Mouse (Mus musculus): Measurements from ENCODE around the gene Nsd2.

The Nsd2 gene

GRCm38 (mm10) chr5:33819876-33820732, at the start of gene Nsd2:
Gene Nsd2 (plus strand): TSS chr5:33820725.
- peak; percentile 92 for DNase-seq (ENCODE audit: low read depth, low spot score)

DNA sequence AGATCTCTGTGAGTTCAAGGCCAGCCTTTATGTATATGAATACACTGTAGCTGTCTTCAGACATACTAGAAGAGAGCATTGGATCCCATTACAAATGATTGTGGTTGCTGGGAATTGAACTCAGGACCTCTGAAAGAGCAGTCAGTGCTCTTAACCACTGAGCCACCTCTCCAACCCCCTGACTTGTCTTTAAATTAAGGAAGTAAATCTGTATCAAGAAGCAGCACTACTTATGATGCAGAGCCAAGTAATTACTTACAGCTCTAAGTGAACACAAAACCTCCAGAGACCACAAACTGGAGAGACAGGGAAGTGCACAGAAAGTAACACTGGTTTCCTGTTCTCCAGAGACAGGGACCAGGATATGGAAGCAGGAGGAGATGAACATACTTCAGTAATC, 43.3 kb upstream of the Nsd2 start:
- DNase-seq (ENCODE audit: low read depth, low spot score): no peak

DNA sequence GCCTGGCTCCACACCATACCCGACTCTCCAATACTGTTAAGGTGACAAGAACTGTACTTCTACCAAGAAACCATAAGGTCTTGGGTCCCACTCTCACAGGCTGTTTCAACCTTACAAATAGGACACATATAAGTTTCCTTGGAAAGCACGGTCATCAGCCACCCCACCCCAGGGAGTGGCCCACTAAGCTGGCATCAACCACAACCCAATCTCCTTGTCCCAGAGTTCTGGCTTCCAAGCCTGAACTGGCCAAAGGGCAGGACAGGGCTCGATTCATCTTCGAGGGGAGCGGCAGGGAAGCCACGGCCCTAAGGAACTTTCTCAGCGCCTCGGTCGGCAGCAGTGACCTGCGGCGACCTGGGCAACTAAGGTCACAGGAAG, 38.6 kb upstream of the Nsd2 start:
- no peak for DNase-seq (ENCODE audit: low read depth, low spot score)

GRCm38 (mm10) chr5:33782345-33782998, 38.1 kb upstream of the Nsd2 start, which contains the start of gene Letm1:
Gene Letm1 (minus strand): TSS chr5:33782817.
- peak; percentile 93 for DNase-seq (ENCODE audit: low read depth, low spot score)

- no peak for DNase-seq (ENCODE audit: low read depth, low spot score)
Observed at GRCm38 (mm10) chr5:33782999-33783390, 37.5 kb upstream of the Nsd2 start.

DNA sequence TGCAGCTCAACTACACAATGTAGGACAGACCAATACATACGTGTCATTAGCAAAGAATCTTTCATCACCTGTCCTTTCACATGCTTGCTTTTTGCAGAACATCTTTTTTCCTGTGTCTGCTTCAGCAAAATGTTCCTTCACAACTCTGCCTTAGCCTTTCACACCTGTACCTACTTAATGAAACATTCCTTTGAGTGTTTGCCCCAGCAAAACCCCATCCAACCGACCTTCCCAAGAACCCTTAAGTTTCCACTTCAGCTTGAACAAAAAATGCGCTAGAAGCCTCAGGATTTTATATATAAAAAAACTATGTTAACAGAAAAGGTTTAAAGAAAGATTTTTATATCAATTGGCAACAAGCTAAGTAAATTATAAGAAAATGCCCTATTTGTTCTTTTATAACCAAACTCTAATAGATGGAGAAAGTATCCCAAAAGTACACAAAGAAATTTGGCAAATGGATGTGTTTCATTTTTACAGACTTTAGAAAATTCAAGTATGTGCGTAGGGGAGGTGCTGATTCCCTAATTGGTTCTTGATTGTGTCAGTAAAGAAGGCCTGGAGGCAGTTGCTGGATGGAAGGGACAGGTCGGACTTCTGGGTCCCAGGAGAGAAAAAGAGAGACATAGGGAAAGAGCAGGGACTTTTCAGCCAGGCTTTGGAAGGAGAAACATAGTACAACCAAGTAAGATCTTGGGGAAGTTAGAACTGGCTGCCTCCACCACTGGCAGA, 28.4 kb upstream of the Nsd2 start:
- no peak for DNase-seq (ENCODE audit: low read depth, low spot score)

GRCm38 (mm10) chr5:33803337-33803736, 17.2 kb upstream of the Nsd2 start:
- no peak for DNase-seq (ENCODE audit: low read depth, low spot score)

DNA sequence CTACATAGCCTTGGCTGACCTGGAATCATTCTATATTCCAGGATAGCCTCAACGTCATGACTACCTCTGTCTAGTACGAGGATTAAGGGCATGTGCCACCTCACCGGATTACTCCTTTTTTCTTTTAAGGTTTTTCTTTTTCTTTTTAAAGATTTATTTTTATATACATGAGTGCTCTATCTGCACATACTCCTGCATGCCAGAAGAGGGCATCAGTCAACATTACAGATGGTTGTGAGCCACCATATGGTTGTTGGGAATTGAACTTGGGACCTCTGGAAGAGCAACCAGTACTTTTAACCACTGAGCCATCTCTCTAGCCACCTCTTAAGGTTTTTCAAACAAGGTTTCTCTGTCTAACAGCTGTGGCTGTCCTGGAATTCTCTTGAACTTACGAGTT, 9.0 kb upstream of the Nsd2 start:
- DNase-seq (ENCODE audit: low read depth, low spot score): no peak

GRCm38 (mm10) chr5:33816008-33816725, 4.4 kb upstream of the Nsd2 start:
- DNase-seq (ENCODE audit: low read depth, low spot score): peak; percentile 25

- no peak for DNase-seq (ENCODE audit: low read depth, low spot score)
Observed at GRCm38 (mm10) chr5:33818104-33818503, 2.4 kb upstream of the Nsd2 start.

DNA sequence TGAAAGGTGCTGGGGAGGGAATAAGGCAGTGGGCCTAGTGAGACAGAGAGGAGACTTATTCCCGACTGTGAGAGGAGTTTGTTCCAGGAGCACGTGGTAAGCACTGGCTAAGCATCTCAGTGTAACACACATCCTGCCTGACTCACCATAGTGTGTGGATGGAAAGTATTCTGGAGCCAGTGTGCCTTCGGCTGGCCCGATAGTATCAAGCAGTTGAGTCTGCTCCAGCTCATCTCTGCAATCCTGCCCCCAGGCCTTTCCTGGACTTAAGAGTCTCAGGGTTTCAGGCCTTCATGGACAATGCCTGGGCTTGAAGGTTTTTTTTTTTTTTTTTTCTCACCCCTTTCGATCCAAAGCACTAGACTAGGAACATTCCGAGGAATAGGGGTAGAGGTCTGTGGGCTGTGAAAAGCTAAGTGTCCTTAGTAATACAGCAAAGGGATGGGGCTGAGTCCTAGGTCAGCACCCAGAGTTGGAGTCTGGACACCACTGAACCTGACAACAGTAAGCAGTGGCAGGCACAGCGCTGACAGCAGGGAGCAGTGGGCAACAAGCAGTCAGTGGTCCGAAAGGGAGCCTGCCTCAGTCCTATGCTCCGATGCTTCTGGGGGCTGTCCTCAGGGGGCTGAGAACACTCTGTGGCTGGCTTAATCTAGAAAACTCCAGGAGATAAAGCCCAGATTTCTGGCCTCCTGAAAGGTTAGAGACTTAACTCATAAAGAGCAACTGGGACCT, 1.2 kb upstream of the Nsd2 start:
- DNase-seq (ENCODE audit: low read depth, low spot score): peak; percentile 26

DNA sequence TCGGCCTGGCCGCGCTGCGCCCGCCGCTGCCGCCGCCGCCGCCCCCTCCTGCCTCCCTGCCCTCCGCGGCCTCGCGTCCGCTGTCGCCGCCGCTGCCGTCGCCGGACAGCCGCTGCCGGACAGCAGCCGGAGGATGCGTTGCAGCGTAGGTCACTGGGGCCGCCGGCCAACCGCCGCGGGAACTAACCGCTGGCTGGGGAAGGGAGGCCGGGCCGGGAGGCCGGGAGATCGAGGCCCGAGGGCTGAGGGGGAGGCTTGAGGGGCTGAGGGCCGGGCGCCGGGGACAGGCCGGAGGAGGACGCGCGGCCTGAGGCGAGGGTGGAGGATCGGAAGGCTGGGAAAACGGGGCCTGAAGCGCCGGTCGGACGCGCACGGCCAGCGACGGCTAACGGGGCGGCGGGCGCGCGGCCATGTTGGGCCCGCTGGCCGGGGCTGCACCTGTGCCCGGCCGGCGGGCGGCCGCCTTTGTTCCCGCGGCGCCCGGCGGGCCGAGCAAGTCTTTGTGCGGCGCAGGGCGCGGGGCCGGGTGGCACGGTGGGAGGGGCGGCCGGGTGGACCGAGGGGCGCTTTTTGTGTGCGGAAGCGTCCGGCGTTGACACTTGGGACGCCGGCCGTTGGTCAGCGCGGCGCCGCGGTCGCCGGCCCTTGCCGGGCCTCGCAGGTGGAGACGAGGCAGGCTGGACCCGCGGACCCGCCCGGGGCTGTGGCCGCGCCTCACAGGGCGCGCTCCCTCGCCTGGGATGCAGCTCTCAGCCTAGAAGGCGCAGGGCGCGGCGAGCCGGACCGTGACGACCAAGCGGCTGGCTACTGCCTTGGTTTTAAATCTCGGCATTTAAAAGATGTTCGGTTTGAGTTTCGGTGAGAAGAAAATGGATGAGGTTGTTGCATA, 452 bp downstream of the Nsd2 start:
- peak; percentile 54 for DNase-seq (ENCODE audit: low read depth, low spot score)

GRCm38 (mm10) chr5:33821901-33822427, 1.4 kb downstream of the Nsd2 start:
- peak; percentile 37 for DNase-seq (ENCODE audit: low read depth, low spot score)

GRCm38 (mm10) chr5:33822456-33822855, 1.9 kb downstream of the Nsd2 start:
- no peak for DNase-seq (ENCODE audit: low read depth, low spot score)

- no peak for DNase-seq (ENCODE audit: low read depth, low spot score)
Observed at GRCm38 (mm10) chr5:33826001-33826400, 5.5 kb downstream of the Nsd2 start.

DNA sequence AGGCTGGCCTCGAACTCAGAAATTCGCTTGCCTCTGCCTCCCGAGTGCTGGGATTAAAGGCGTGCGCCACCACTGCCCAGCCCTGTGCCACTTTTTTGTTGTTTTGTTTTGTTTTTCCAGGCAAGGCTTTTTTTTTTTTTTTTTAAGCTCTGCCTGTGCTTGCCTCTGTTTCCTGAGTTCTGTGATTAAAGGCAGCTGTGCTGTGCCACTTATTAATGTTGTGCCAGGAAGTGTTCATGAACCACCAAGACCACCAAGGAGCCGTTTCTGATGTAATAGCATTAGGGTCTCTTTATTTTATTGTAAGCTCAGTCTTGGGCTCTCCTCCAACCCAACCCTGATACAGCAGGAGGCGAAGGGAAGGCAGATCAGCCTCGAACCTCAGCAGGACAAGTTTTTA, 7.6 kb downstream of the Nsd2 start:
- DNase-seq (ENCODE audit: low read depth, low spot score): no peak

- no peak for DNase-seq (ENCODE audit: low read depth, low spot score)
Observed at GRCm38 (mm10) chr5:33829958-33830357, 9.4 kb downstream of the Nsd2 start.

GRCm38 (mm10) chr5:33830832-33831231, 10.3 kb downstream of the Nsd2 start:
- peak; percentile 41 for DNase-seq (ENCODE audit: low read depth, low spot score)

DNA sequence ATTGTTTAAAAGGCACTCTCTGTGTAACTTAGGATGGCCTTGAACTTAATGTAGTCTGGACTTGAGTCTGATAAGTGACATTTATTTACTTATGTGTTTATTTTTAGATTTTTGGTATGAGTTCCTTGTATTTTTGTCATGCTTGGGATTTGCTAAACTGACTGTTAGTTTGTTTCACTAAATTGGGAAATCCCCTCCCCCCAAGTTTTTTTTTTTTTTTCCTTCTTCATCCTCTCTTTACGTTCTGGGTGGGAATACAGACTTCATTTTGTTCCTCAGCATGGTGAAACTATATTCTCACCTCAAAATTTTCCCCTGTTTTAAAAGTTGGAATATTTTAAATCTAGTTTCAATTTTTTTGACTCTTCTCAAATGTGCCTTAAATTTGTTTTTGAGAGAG, 20.8 kb downstream of the Nsd2 start:
- no peak for DNase-seq (ENCODE audit: low read depth, low spot score)

- no peak for DNase-seq (ENCODE audit: low read depth, low spot score)
Observed at GRCm38 (mm10) chr5:33842549-33842948, 22.0 kb downstream of the Nsd2 start.

Data from CD4-positive helper T cell, adult 2 months (primary cell).